Mouse (Mus musculus) urinary bladder, postnatal 10 days (tissue): ENCODE data around the gene Tnf.
"Not testable (repeated sequence)": the region's sequence is repeated elsewhere in the genome, so short reads cannot be mapped to it uniquely, and the experiment has no call there.

Experiments
- DNase-seq: peaks from one replicate; pipeline ENCODE4 v3.0.0; 2022; ENCODE audit warnings: low spot score

Gene Tnf

DNA sequence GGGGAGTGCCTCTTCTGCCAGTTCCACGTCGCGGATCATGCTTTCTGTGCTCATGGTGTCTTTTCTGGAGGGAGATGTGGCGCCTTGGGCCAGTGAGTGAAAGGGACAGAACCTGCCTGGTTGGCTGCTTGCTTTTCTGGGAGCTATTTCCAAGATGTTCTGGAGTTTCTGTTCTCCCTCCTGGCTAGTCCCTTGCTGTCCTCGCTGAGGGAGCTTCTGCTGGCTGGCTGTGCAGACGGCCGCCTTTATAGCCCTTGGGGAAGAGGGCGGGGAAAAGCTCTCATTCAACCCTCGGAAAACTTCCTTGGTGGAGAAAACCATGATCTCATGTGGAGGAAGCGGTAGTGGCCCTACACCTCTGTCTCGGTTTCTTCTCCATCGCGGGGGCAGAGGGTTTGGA is at the start of gene Tnf:
Tnf (minus strand) TSS at position 221 of the 400 bp plus-strand sequence.
- no peak for DNase-seq

DNA sequence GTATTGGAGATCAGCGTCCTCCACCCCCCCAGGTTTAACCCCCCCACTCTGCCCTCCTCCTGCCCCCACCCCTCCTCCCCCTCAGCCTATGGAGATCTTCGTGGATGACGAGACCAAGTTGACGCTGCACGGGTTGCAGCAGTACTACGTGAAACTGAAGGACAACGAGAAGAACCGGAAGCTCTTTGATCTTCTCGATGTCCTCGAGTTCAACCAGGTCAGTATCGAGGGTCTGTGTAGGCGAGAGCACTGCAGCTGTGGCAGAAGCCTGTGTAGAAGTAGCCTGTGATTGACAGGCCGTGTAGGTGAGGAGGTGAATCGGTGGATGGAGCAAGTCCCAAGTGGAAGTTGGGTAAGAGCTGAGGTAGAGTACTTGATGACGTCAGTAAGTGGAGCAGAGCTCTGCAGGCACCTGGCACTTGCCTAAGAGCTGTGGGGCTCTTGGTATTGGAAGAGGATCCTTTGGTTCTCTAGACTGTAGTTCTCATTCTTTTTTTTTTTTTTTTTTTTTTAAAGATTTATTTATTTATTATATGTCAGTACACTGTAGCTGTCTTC is 49.4 kb upstream of the Tnf start:
- no peak for DNase-seq

DNA sequence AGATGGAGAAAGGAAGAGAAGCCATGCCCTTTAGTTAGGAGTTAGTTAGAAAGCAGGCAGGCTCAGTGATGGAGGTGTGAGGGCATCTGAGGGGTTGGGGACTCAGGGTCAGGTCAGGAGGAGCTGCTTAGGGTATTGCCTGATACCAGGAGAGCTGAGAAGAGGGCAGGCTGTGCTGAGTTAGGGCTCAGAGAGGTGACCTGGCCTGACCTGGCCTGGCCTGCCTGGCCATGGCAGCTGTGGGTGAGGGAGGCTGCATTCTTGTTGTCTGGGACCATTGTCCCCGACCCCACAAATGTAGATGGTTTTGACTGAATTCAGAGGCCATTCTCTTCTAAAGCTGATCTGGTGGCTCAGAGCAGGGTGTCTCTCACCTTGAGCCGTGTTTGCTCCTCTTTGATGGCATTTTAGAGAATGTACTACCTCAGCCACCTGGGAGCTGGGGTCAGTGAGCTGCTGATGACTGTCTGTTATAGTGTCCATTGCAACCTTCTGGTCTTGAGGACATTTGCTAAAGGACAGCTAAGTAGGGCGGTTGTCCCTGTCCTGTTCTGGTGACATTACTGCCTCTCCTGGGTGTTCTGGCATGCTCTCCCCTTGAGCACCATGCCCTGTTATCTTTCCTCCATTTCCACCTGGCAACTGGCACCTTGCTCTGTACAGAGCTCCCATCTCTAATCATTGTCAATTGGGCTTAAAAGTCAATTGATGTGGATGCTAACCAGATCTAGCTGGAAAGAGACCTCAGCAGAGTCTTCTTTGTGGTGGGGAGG is 48.7 kb upstream of the Tnf start:
- no peak for DNase-seq

DNA sequence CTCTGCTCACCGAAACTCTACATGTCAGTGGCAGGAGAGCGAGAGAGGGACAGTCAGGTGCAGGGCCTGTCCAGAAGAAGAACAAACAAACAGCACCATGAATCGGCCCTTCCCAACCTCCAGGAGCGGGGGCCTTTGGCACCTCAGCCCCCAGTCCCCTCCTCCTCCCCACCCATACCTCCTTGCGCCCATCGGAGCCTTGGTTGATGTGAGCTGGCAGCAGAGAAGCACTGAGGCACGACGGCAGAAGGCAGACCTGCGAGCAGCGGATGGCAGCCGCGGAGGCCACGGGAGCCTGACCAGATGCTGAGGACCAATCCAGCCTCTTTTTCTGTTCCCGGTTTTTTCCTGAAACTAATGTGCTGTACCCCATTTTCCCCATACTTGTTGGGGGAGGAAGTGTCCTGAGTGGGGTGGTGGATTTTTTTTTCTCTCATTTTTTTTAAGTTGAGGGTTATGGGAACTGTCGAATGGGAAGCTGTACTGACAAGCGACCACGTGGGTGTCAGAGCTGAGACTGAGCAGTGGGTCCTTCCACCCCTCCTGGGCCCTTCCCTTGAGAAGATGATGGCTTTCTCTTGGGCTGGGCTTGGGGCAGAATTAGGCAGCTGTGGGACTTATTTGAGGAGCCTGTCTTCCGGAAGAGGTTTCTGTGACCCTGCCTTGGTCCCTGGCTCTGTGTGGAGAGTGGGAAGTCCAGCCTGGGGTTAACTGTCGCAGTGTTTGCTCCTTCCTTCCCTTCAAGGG is 47.8 kb upstream of the Tnf start:
- no peak for DNase-seq

DNA sequence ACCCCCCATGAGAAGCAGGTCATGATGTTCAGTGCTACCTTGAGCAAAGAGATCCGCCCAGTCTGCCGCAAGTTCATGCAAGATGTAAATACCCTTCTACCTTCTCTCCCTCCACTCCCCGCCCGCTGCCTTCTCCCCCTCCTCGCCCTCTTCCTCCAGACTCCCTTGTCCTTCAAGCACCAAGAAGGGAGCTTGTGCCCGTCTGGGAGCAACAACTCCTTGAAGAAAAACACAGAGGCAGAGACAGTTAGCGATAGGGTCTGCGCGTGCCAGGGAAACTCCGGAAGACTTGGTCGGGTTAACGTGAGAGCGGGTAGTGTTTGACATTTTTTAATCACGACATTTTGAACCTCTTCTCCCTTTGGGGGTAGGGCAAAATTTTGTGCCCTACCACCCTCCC is 47.2 kb upstream of the Tnf start:
- no peak for DNase-seq

DNA sequence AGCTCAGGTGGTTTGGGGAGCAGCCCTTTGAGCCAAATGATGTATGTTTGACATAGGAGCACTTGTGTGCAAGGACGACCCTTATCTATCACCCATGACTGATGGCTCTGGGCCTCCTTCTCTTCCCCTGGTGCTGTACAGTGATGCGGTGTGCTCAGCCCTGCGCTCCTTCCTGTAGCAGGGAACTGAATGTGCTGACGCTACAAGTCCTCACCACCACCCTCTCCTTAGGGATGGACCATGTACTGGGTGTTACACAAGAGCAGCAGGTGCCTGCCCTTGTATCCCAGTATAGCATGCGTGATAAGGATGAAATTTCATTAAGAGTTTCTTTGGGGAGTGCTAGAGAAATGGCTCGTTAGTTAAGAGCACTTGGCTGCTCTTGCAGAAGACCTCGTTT is 45.3 kb upstream of the Tnf start:
- DNase-seq = no peak

DNA sequence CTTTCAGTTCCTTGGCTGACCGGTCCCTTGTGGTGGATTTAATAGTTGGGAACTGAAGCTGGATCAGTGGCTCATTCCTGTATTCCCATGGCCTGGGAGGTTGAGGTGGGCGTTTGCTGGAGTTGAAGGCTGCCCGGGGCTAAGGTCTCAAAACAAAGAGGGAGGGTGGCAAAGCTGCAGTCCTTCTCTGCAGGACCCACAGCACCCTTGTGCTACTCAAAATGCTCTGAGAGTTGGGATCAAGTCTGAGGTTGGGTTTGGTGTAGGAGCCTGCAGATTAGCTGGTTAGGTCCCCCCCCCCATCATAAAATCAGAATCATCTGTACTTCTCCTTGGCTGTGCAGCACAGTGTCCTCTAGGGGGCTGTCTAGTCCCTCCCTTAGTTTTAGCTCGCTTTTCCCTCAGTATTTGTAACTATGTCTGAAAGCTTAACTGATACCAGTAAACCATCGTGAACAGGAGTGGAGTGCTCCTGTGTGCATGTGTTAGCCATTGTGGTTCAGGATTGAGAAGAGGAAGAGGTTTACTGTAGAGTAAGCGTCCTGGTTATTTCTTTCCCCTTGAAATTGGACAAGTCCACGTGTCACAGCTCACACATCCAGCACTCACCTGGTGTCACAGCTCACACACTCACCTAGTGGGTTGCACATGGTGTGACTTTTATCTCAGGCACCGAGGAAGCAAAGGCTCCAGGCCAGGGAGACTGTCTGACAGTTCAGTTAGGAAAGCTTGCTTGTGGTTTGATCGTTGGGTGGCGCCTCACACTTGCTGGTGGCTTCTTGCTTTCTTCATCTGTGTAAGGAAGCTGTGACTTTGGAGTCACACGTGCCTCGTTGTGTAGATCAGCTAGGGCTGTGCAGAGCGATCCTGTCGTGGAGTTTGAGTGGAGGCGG is 44.2 kb upstream of the Tnf start:
- no peak for DNase-seq

DNA sequence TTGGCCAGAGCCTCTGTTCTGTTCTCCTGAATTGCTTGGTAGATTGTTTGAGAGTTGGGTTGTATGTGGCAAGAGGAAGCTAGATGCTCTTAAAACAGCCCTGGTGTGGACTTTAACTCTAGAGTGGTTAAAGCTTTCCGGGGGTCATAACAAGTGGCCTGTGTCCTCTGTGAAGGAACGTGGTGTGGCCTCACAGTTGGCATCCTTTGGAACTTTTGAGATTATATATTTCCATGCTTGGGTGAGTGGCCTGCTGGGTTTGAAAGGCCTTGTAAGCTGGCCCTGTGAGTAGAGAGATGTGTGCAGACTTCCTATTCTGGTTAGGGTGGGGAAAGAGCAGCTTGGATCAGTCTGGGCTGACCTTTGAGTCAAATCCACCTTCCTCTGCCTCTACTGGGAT is 43.2 kb upstream of the Tnf start:
- DNase-seq = no peak

DNA sequence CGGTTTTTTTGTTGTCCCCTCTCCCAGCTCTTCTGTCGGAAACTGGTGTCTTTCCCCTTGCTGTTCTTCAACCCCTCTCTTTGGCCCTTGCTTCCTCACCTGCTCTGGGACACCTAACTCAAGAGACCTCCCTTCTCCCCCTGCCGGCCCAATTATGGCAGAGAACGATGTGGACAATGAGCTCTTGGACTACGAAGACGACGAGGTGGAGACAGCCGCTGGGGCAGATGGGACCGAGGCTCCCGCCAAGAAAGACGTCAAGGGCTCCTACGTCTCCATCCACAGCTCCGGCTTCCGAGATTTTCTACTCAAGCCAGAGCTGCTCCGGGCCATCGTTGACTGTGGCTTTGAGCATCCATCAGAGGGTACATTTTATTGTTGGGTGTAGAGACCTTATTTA is 41.3 kb upstream of the Tnf start:
- no peak for DNase-seq

DNA sequence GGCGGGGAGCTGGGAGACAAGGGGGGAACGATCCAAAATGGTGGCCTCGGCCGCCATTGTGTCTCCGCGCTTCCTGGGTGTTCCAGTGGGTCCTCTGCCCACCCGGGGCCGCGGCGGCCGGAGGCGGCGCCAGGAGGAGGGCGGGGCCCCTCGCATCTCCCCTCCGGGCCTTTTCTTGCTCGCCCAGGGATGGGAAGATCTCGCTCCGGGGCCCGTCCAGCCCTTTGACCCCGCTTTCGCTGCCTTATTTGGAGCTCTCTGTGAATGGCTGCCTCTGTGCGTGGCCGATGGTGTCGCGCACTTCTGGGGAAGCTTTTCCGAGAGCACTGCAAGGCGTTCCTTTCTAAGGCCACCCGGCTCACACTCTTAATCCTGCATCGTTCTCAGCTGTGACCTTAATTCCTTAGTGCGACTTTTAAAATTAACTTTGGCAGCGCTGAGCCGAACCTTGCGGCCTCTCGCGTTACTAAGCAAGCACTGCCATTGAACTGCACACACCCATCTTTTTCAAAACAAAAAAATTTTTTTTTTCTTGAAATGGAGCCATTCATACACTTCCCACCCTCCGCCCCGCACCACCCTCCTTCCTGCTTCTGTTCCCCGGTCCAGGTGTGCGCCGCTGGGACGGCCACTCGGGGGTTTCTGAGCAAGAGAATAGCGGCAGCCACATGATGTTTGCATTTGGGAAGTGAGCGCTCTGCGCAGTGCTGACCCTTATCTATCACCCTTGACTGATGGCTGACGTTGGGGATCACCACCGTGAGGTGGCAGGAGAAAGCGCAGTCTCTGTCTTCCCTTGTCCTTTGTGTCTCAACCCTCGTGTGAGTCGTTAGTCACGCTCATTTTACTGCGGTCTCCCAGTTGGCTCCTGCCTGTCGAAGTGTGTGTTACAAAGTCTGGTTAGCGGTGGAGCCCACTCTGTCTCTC is 40.5 kb upstream of the Tnf start:
- no peak for DNase-seq

DNA sequence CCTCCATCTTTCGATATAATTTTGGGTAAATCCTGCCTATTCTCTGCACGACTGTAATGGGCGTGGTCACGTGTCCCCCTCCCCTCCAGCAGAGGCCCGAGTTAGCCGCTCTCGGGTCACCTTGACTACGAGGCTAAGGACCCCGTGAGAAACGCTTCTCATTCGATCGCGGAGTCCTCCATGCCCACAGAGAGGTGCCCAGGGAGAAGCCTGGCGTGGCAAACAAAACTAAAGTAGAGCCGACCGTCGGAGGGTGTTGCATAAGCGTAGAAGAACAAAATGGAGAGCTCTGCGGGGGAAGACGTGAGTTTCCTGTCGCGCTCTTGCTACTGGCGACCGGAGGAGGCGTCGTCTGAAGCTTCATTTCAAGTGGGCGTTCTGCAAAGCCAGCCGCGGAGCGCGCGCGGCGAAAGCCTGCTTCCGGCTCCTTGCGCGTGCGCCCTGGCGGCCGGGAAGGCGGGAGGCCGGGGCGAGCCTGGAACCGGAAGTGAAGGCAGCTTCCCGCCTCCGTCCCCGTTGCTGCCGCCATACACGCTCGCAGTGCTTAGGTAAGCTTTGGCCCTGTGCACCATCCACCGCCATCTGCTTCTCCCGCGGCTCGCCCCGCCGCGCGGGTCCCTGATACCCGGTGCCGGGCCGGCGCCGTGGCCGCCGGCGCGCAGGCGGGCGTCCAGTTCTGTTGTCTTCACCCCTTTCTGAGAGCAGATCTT is 39.7 kb upstream of the Tnf start, which contains the start of gene Ddx39b:
Ddx39b (plus strand) TSS at position 442 of the 710 bp plus-strand sequence.
- peak; percentile 81 for DNase-seq

DNA sequence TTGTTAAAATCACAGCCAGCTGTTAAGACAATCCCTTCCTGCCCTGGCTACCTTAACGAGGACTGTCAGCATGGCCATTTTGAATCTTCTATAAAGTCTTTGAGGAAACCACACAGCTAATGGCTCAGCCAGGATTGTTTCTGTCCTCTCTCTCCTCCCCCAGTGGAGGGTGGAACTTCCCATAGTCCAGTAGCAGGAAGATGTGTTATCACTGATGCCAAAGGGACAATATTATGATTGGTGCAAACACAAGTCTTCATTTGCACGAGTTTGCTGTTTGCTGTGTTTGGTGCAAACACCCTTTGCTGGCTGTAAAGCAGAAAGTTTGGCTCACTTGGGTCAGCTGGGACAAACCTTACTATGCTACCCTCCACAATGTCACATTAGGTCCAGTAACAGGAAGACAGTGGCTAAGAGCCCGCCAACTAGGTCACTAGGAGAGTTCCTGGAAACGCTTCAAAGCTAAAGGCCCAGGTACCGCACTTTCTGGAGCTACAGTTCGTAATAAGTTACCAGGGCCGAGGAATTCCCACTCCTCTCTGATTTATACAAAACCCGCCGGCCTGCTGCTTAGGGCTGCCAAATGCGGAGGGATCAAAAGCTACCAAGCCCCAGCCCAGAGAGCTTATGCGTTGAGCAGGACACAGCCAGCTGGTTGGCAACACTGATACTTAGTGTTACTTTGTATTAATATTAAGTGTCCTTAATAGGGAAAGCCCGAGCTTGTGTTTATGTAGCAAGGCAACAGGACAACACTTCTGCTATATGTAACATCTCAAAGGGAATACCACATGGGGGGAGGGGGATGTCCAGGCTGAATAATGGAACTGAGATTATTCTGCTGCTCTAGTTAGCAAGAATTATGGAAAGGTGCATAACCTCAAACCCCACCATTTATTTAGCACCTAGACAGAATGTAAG is 38.8 kb upstream of the Tnf start:
- DNase-seq = no peak

DNA sequence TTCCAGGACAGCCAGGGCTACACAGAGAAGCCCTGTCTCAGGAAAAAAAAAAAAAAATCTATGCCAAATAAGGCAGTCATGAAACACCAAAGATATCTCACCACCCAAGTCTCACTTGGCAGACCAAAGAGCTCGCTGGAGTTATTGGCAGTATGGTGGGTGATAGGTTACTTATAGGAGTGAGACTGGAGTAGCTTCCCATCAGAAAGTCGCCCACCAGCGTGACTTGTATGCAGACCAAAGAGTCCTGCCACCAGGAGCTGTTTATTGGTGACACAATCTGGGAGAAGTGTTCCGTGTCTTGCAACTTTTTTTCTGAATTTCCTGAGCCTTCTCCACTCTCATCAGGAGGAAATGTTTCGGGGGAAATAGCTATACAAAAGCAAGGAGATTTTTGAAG is 37.9 kb upstream of the Tnf start:
- no peak for DNase-seq

DNA sequence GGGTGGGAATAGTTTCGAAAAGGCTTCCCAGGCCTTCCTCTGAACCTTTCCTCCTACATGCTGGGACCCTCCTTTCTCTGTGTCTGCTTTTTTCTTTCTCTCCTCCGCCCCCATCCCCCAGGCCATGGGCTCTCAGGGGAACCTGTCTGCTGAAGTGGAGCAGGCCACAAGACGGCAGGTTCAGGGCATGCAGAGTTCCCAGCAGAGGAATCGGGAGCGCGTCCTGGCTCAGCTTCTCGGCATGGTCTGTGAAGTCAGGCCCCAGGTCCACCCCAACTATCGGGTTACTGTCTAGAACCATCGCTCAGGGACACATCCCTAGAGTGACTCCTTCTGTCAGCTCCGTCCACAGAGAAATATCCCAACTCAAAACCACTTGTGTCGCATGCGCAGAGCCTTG is 35.7 kb upstream of the Tnf start:
- DNase-seq = no peak

DNA sequence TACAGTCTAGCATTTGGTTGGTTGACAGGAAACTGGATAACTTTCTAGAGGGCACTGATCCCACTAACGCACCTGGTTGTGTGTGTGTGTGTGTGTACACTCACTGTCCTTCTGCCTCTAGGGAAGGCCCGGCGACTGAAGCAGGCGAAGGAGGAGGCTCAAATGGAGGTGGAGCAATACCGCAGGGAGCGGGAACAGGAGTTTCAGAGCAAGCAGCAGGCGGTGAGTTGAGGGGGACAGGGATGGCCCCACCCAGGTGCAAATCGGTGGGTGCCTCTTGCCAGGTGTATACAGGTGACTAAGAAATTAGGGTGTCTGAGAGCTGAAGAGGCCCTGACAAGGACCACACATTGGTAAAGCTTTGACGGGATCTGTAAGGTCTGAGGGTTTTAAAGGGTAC is 35.2 kb upstream of the Tnf start:
- DNase-seq = no peak

DNA sequence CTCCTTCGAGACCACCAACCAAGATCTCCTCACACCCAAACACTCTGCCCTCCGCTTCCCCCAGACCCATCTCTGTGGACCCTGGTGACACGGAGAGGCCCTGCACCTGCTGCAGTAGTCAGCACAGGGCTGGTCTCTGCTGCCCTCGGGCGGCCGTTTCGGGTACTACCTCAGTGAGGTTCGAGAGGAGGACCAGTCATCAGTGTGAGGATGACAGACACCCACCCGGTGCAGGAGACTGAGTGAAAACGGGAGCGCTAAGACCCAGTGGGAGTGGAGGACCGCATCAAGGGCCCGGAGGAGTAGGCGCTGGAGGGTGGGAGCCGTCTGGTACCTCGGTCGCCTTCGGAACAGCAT is 34.6 kb upstream of the Tnf start:
- DNase-seq = peak; percentile 97

DNA sequence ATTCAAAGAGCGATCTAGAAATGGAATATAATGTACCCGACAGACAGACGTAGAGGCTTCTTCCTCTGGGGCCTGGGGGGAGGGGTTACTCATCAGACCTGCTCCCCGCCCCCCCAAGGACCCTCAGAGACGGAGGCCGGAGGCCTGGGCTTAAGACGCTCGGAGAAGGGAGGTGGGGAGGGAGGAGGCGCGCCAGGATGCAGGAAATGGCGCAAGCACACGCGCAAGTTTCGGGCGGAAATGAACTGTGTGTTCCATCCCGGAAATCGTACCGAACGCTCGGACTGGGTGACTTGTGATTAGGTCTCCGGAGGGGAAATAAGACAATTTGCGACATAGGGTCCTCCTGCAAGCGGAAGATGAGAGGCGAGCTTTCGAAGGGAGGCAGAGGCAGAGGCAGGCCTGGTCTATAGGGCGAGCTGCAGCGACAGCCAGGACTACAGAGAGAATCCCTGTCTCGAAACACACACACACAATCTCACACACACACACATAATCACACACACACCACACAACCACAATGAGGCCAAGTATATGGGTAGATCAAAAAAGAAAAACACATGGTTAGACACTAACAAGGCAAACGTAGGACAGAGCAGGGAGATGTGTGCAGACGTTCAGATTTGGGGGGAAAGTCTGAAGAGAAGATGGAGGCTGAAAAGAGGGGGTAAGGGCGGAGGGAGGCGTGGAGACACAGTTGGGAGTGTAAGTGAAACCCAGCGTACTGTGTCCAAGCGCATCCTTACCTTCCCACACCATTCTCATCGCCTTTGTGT is 34.0 kb upstream of the Tnf start, which contains the start of gene Nfkbil1:
Nfkbil1 (minus strand) TSS at position 179 of the 776 bp plus-strand sequence.
- DNase-seq = peak; percentile 62

DNA sequence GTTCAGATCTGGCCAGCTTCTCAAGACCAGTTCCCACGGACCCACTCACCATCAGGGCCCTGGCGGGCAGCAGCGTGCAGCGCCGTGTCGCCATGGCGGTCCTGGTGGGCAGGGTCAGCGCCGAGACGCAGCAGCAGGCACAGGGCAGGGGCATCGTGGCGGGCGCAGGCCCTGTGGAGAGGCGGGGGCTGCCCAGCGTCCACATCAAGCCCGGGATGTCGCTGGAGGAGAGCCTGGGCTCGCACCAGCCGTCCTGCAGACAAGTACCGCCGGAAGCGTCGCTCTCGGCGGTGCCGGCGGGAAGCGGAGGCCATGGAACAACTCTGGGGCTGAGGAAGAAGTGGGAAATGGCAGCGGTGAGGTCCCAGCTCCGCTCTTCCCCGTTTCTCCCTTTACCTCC is 33.1 kb upstream of the Tnf start:
- DNase-seq = no peak

DNA sequence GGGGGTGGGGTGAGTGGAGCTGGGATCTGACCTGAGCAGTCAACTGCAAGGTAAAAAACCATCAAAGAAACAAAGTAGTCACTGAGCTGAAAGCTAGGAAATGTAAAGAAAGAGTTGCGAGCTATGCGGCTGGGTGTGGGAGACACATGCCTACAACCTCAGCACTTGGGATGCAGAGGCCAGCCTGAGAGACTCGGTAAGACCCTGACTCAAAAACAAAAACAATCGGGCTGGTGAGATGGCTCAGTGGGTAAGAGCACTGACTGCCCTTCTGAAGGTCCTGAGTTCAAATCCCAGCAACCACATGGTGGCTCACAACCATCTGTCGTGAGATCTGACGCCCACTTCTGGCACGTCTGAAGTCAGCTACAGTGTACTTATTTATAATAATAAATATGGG is 32.3 kb upstream of the Tnf start:
- not testable (repeated sequence) for DNase-seq
